Mouse (Mus musculus): ENCODE measurements around the gene Slc44a2.

The Slc44a2 gene

GRCm38 (mm10) chr9:21392646-21393175 lies 72.2 kb downstream of the Slc44a2 start:
- no peak for DNase-seq

- DNase-seq, result no peak
Observed at GRCm38 (mm10) chr9:21395692-21396091, 75.2 kb downstream of the Slc44a2 start.

- no peak for DNase-seq
Observed at GRCm38 (mm10) chr9:21397170-21397569, 76.7 kb downstream of the Slc44a2 start.

- no peak for DNase-seq
Observed at GRCm38 (mm10) chr9:21401042-21401441, 80.5 kb downstream of the Slc44a2 start.

- no peak for DNase-seq
Observed at GRCm38 (mm10) chr9:21402764-21403253, 82.3 kb downstream of the Slc44a2 start.

GRCm38 (mm10) chr9:21403745-21404144 lies 83.2 kb downstream of the Slc44a2 start:
- DNase-seq, result no peak
